Mouse (Mus musculus): ENCODE results near the gene Phactr3.

DNA sequence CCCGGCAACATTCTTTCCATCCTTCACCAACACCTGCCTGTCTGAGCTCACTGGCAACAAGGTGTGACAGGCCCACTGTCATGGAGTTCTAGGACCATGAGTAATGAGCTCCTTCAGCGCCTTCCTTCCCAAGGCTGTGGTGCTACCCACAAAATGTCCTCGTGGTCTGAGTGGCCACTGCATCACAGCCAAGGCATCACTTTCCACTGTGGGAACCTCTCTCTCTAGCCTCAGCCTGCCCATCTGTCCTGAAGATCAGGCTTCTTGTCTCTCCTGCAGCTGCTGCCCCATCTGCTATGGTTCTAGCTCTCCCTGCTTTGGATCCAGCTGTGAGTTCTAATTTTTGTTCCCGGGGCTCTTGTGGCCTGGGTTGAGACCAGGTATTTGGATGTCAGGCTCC, 206.0 kb downstream of the Phactr3 start:
- TF ChIP-seq CTCF (IDR thresholded peaks at IDR 0.05), result no peak
- TF ChIP-seq EP300 (IDR thresholded peaks at IDR 0.05), result no peak
